Mouse (Mus musculus): ENCODE data around the gene Bphl. TPM values are rescaled to one million over a fixed set of nuclear protein-coding genes. Genes with fewer than 3 reads are reported as not detected.
A peak's percentile ranks its signal among the peaks of the same experiment; 100 is the strongest.

Gene Bphl
- polyA plus RNA-seq, 2 experiments, result 34.4 to 44.3 TPM

DNA sequence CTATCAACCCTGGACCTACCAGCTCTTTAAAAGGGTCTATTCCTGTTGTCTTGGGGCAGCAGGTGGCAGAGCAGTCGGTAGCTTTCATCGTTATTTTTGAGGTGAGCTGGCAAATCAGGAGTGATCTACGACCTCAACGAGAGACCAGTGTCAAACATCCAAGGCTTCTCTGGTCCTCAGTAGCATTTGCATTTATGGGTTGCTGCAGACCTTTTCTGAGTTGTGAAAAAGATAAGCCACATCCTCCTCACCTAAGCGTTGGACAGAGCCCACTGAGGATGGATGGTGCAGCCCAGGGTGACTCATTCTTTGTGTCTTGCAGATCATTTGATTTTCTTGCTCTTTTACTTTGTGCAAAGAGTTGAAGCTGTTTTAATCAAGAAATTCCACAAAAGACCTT lies 34.3 kb upstream of the Bphl start:
- no peak for ATAC-seq (ENCODE audit: low FRiP score, low read depth)
- Histone ChIP-seq H3K4me1 (ENCODE audit: control insufficient read depth, insufficient read depth, low read length) (peaks cover 8% of the 10 kb centered on the region; the same call in 1 of the 2 replicates), H3K4me3 (replicated peaks; ENCODE audit: low read length) (peak overlapping the region; percentile 95), H3K9me3 (ENCODE audit: control insufficient read depth, low read length) (no peaks in the 10 kb centered on the region), H3K9ac (ENCODE audit: low read depth, low read length, severe bottlenecking) (peak overlapping the region; percentile 90), H3K27me3 (ENCODE audit: control insufficient read depth, insufficient read depth, low read length) (no peaks in the 10 kb centered on the region), H3K36me3 (ENCODE audit: control insufficient read depth, insufficient read depth, low read length) (no peaks in the 10 kb centered on the region), H3K4me2 (replicated peaks; ENCODE audit: low read depth, low read length, severe bottlenecking) (peak overlapping the region; percentile 86), H3K27ac (replicated peaks; ENCODE audit: low read depth, low read length) (no peak overlapping the region)
- 13% methylated on average over 5 of the region's 5 CpGs for WGBS
- DNase-seq (ENCODE audit: low spot score), result no peak
- TF ChIP-seq POLR2A (IDR thresholded peaks at IDR 0.05; ENCODE audit: borderline replicate concordance, extremely low read depth, insufficient read depth, insufficient read length), result no peak

DNA sequence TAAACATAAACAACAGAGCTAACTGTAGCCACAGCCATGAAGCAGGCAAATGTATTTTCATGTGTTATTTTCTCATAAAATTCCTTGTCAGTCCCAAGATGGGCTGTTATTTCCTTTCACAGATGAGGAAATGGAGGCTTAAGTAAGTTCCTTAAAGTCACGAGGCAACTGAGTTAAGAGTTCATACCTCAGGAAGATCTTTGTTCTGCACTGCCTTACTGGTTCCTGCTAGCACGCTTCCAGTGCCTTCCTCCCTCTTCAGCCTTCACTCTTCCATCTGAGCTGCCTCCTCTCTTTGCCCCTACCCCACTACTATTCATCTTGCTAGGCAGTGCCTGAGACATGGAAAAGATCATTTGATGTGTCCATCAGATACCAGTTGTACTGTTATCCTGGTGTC lies 30.2 kb upstream of the Bphl start:
- H3K27ac ChIP-seq (replicated peaks; ENCODE audit: low read depth, low read length), result no peak overlapping the region
- H3K4me1 ChIP-seq (ENCODE audit: control insufficient read depth, insufficient read depth, low read length), result peaks cover 4% of the 10 kb centered on the region; the same call in 1 of the 2 replicates
- no peak for TF ChIP-seq POLR2A (IDR thresholded peaks at IDR 0.05; ENCODE audit: borderline replicate concordance, extremely low read depth, insufficient read depth, insufficient read length)
- ATAC-seq (ENCODE audit: low FRiP score, low read depth), result no peak
- no peak for DNase-seq (ENCODE audit: low spot score)
- no peak overlapping the region for H3K4me2 ChIP-seq (replicated peaks; ENCODE audit: low read depth, low read length, severe bottlenecking)
- no peaks in the 10 kb centered on the region for H3K27me3 ChIP-seq (ENCODE audit: control insufficient read depth, insufficient read depth, low read length)
- H3K36me3 ChIP-seq (ENCODE audit: control insufficient read depth, insufficient read depth, low read length), result peaks cover 14% of the 10 kb centered on the region
- H3K4me3 ChIP-seq (replicated peaks; ENCODE audit: low read length), result no peak overlapping the region
- WGBS, result 72% methylated on average over 2 of the region's 2 CpGs
- no peak overlapping the region for H3K9ac ChIP-seq (ENCODE audit: low read depth, low read length, severe bottlenecking)
- H3K9me3 ChIP-seq (ENCODE audit: control insufficient read depth, low read length), result no peaks in the 10 kb centered on the region

DNA sequence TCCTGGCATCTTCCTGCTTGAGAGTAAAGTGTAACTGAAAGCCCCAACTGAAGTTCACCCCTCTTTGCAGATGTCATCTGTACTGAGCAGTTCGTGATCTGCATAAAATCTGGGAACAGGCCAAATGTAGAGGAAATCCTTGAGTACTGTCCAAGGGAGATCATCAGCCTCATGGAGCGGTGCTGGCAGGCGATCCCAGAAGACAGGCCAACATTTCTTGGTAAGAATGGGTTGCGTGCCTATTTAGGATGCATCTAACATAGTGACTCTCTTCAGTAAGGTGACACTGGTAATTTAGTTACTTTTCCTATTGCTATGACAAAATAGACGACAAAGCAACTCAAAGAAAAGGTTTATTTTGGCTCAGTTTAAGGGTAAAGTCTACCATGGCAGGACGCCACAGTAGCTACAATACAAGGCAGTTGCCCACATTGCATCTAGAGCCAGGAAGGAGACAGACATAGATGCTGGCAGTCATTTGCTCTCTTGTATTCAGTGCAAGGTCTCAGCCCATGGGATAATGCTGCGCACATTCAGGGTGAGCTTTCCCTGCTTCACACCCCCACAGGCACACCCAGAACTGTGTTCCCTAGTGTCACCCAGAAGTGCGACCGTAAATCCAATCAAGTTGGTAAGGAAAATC lies 20.3 kb upstream of the Bphl start:
- no peak overlapping the region for H3K9ac ChIP-seq (ENCODE audit: low read depth, low read length, severe bottlenecking)
- no peaks in the 10 kb centered on the region for H3K27me3 ChIP-seq (ENCODE audit: control insufficient read depth, insufficient read depth, low read length)
- ATAC-seq (ENCODE audit: low FRiP score, low read depth) (no peak), DNase-seq (ENCODE audit: low spot score) (no peak)
- H3K4me3 ChIP-seq (replicated peaks; ENCODE audit: low read length), result no peak overlapping the region
- no peaks in the 10 kb centered on the region for H3K9me3 ChIP-seq (ENCODE audit: control insufficient read depth, low read length)
- TF ChIP-seq POLR2A (IDR thresholded peaks at IDR 0.05; ENCODE audit: borderline replicate concordance, extremely low read depth, insufficient read depth, insufficient read length), result no peak
- 95% methylated on average over 9 of the region's 9 CpGs for WGBS
- H3K4me2 ChIP-seq (replicated peaks; ENCODE audit: low read depth, low read length, severe bottlenecking), result no peak overlapping the region
- no peaks in the 10 kb centered on the region for H3K4me1 ChIP-seq (ENCODE audit: control insufficient read depth, insufficient read depth, low read length)
- H3K36me3 ChIP-seq (ENCODE audit: control insufficient read depth, insufficient read depth, low read length), result peaks cover 83% of the 10 kb centered on the region
- no peak overlapping the region for H3K27ac ChIP-seq (replicated peaks; ENCODE audit: low read depth, low read length)

DNA sequence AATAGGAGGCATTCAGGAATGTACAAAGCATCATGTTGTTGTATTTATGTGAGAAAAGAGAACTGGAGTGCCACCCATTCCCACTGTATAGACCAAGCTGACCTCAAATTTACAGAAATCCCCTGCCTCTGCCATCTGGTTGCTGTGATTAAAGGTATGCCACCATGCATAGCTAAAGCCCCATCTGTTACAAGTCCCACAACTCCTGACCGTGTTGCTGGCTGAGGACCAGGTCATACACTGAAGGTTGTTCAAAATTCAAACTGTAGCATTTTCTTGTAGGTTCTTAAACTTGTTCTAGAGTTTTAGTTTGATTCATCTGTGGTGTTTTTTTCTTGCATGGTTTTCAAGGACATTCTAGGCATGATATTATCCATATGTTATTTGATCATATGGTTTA lies 18.9 kb upstream of the Bphl start:
- no peak overlapping the region for H3K4me3 ChIP-seq (replicated peaks; ENCODE audit: low read length)
- ATAC-seq (ENCODE audit: low FRiP score, low read depth), result no peak
- no peaks in the 10 kb centered on the region for H3K27me3 ChIP-seq (ENCODE audit: control insufficient read depth, insufficient read depth, low read length)
- DNase-seq (ENCODE audit: low spot score), result no peak
- H3K36me3 ChIP-seq (ENCODE audit: control insufficient read depth, insufficient read depth, low read length), result peaks cover 87% of the 10 kb centered on the region
- no peak for TF ChIP-seq POLR2A (IDR thresholded peaks at IDR 0.05; ENCODE audit: borderline replicate concordance, extremely low read depth, insufficient read depth, insufficient read length)
- no peak overlapping the region for H3K4me2 ChIP-seq (replicated peaks; ENCODE audit: low read depth, low read length, severe bottlenecking)
- no peak overlapping the region for H3K9ac ChIP-seq (ENCODE audit: low read depth, low read length, severe bottlenecking)
- 85% methylated on average over 1 of the region's 1 CpGs for WGBS
- H3K27ac ChIP-seq (replicated peaks; ENCODE audit: low read depth, low read length), result no peak overlapping the region
- H3K9me3 ChIP-seq (ENCODE audit: control insufficient read depth, low read length), result no peaks in the 10 kb centered on the region
- H3K4me1 ChIP-seq (ENCODE audit: control insufficient read depth, insufficient read depth, low read length), result no peaks in the 10 kb centered on the region

DNA sequence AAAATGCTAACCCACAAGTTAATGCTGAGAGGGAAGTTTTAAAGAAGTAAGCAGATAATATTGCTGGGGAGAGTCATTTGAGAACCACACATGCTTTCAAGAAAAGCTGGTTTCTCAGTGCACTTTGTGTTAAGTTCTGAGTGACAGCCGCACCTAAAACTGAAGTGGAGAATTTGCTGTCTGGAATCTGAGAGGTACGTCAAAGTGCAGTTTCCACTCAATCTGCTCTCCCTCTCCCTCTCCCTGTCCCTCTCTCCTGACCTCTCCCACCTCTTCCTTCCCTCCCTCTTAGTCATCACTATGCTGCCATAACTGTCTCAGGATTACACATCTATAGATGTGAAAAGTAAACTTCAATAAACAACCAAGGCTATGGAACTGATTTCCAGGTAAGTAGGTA lies 15.4 kb upstream of the Bphl start:
- Histone ChIP-seq H3K4me3 (replicated peaks; ENCODE audit: low read length) (no peak overlapping the region), H3K27ac (replicated peaks; ENCODE audit: low read depth, low read length) (no peak overlapping the region), H3K36me3 (ENCODE audit: control insufficient read depth, insufficient read depth, low read length) (peaks cover 57% of the 10 kb centered on the region), H3K4me1 (ENCODE audit: control insufficient read depth, insufficient read depth, low read length) (no peaks in the 10 kb centered on the region), H3K27me3 (ENCODE audit: control insufficient read depth, insufficient read depth, low read length) (no peaks in the 10 kb centered on the region), H3K4me2 (replicated peaks; ENCODE audit: low read depth, low read length, severe bottlenecking) (no peak overlapping the region), H3K9ac (ENCODE audit: low read depth, low read length, severe bottlenecking) (no peak overlapping the region), H3K9me3 (ENCODE audit: control insufficient read depth, low read length) (no peaks in the 10 kb centered on the region)
- 87% methylated on average over 2 of the region's 2 CpGs for WGBS
- TF ChIP-seq POLR2A (IDR thresholded peaks at IDR 0.05; ENCODE audit: borderline replicate concordance, extremely low read depth, insufficient read depth, insufficient read length), result no peak
- ATAC-seq (ENCODE audit: low FRiP score, low read depth) (no peak), DNase-seq (ENCODE audit: low spot score) (no peak)

Data from limb, embryonic 14.5 days (tissue).